Mouse (Mus musculus) liver, adult 2 months (tissue): ENCODE data around the gene Per2.

Source experiments
- CTCF ChIP-seq: fragments of 200-500 bp; IDR thresholded peaks from 2 replicates; pipeline ENCODE4 v1.5.1; 2011; ENCODE audit warnings: low read depth, low read length, control low read depth
- POLR2A ChIP-seq: fragments of 200-500 bp; IDR thresholded peaks from 2 replicates; pipeline ENCODE4 v1.6.1; 2011; ENCODE audit warnings: low read length, control low read depth; ENCODE audit not compliant: insufficient read depth; ENCODE audit errors: extremely low read depth

GRCm38 (mm10) chr1:91381091-91381471 is 78.0 kb downstream of the Per2 start:
- no peak for TF ChIP-seq CTCF
- no peak for TF ChIP-seq POLR2A
